ENCODE assay signal across 8 mouse cellular contexts in the genomic region with DNA sequence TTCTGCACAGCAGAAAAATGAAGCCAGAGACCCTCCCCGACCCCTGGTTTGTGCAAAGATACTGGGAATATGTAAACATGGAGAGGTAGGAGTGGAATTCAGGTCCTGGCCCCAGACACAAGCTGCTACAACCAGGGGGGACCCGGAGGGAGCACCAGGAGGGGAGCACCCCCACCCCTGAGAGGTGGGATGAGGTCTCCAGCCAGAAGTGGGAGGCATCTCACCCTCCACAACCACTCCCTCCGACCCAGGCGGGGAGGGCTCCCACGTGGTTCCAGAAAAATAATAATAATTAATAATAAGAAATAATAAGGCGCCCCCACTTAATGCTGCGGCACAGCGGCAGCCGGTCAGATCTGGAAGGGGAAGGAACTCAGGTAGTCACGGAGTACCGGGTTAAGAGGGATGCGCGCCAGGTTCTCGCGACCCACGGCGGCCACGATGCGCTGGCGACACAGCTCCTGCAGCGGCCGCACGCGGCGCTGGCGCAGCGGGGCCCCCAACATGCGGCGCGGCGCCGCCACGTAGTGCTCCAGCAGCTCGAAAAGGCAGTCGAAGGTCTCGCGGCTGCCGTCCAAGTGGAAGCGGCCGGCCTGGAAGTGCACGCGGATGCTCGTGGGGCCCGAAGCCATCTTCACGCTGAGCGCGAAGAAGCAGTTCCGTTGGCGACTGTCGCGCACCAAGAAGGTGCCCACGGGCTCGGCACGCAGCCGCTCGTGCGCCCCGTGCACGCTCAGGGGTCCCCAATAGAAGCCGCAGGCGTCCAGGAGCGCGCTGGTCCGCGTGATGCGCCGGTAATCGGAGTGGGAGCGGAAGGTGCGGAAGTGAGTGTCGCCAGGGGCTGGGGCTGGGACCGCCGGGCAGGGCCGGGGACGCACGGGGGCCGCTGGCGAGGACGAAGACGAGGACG. TPM values are rescaled to one million over a fixed set of nuclear protein-coding genes. Genes with fewer than 3 reads are reported as not detected.
A peak's percentile ranks its signal among the peaks of the same experiment; 100 is the strongest.
DNase-seq lines count a peak whose midpoint lies in the region.

No protein-coding gene starts in this region.

- 3% methylated on average over 81 of the region's 81 CpGs for WGBS in heart, embryonic 10.5 days

- no peaks in the 10 kb centered on the region for H3K9me3 ChIP-seq in heart, embryonic 10.5 days

- no peaks in the 10 kb centered on the region for H3K36me3 ChIP-seq in heart, embryonic 10.5 days

- H3K4me3 ChIP-seq in heart, embryonic 10.5 days = peak overlapping the region; percentile 82

- peak; percentile 43 for DNase-seq in urinary bladder, adult 2 months (ENCODE audit: low spot score)
- no peak for DNase-seq in urinary bladder, adult 18-20 months (ENCODE audit: low spot score in 2 of 2)
- DNase-seq in cerebellum, adult 9-11 months = peak; percentile 55
- no peak for DNase-seq in heart, embryonic 10.5 days (ENCODE audit: low spot score)
- peak; percentile 57 for DNase-seq in kidney, postnatal 14 days
- peak; percentile 28 for DNase-seq in lung, postnatal 36 days
- DNase-seq in spleen, adult 12 weeks (ENCODE audit: low spot score) = peak; percentile 17
- no peak for DNase-seq in frontal cortex, adult 2 months (ENCODE audit: extremely low spot score in 1 of 2, low spot score in 1 of 2)

- peak overlapping the region; percentile 95 for H3K27ac ChIP-seq in heart, embryonic 10.5 days

- peaks cover 76% of the 10 kb centered on the region for H3K4me1 ChIP-seq in heart, embryonic 10.5 days

- peaks cover 22% of the 10 kb centered on the region for H3K27me3 ChIP-seq in heart, embryonic 10.5 days (ENCODE audit: insufficient read depth, poor library complexity, severe bottlenecking)

RNA-seq across cellular contexts. Expression of gene Socs1, which starts 1.2 kb away (rescaled TPM):
- 3.9 TPM in 2 replicates for polyA plus RNA-seq in urinary bladder, adult 2 months (2012; rRNA removed)
- polyA plus RNA-seq in heart, embryonic 10.5 days (2016; fragmentation: Nextera tagmentation; extraction: Ambion mirVana) = 3.7 and 4.1 TPM in 2 replicates
- 0.88 and 1.2 TPM in 2 replicates for polyA plus RNA-seq in frontal cortex, adult 2 months (2012; rRNA removed)

RNA-seq across cellular contexts. Expression of gene Tnp2, which starts 4.3 kb away (rescaled TPM):
- polyA plus RNA-seq in urinary bladder, adult 2 months (2012; rRNA removed) = not detected in 2 replicates
- polyA plus RNA-seq in heart, embryonic 10.5 days (2016; fragmentation: Nextera tagmentation; extraction: Ambion mirVana) = not detected in 2 replicates
- polyA plus RNA-seq in frontal cortex, adult 2 months (2012; rRNA removed) = not detected in 2 replicates

RNA-seq across cellular contexts. Expression of gene Prm3, which starts 6.6 kb away (rescaled TPM):
- not detected in 2 replicates for polyA plus RNA-seq in urinary bladder, adult 2 months (2012; rRNA removed)
- not detected in 2 replicates for polyA plus RNA-seq in heart, embryonic 10.5 days (2016; fragmentation: Nextera tagmentation; extraction: Ambion mirVana)
- polyA plus RNA-seq in frontal cortex, adult 2 months (2012; rRNA removed) = not detected in 2 replicates

RNA-seq across cellular contexts. Expression of gene Prm2, which starts 11.8 kb away (rescaled TPM):
- polyA plus RNA-seq in urinary bladder, adult 2 months (2012; rRNA removed) = not detected in 2 replicates
- polyA plus RNA-seq in heart, embryonic 10.5 days (2016; fragmentation: Nextera tagmentation; extraction: Ambion mirVana) = not detected in 2 replicates
- not detected in 2 replicates for polyA plus RNA-seq in frontal cortex, adult 2 months (2012; rRNA removed)

RNA-seq across cellular contexts. Expression of gene Prm1, which starts 21.5 kb away (rescaled TPM):
- not detected in 2 replicates for polyA plus RNA-seq in urinary bladder, adult 2 months (2012; rRNA removed)
- 0.36 TPM in 1 of 2 replicates, not detected in the other for polyA plus RNA-seq in heart, embryonic 10.5 days (2016; fragmentation: Nextera tagmentation; extraction: Ambion mirVana)
- not detected in 2 replicates for polyA plus RNA-seq in frontal cortex, adult 2 months (2012; rRNA removed)

Comparison
In these comparisons a context has a peak if more than half of its experiments do, and no peak if none do; other contexts are left out.
1. DNase-seq: peak in urinary bladder, adult 2 months (single experiment), cerebellum, adult 9-11 months (single experiment), kidney, postnatal 14 days (single experiment), lung, postnatal 36 days (single experiment) and spleen, adult 12 weeks (single experiment); none in urinary bladder, adult 18-20 months (0 of 2), heart, embryonic 10.5 days (single experiment) and frontal cortex, adult 2 months (0 of 2).